Mouse (Mus musculus) cerebellum, adult 11-12 months (tissue): ENCODE measurements at regions not wholly inside any gene's neighbourhood (a gene's known extent, or its start where the extent isn't known, plus 50 kb on each side); places are given as distances from the start of the nearest gene placed in this dataset.

Experiments used
- DNase-seq: peaks from one replicate; pipeline ENCODE4 v3.0.0; 2022

DNA sequence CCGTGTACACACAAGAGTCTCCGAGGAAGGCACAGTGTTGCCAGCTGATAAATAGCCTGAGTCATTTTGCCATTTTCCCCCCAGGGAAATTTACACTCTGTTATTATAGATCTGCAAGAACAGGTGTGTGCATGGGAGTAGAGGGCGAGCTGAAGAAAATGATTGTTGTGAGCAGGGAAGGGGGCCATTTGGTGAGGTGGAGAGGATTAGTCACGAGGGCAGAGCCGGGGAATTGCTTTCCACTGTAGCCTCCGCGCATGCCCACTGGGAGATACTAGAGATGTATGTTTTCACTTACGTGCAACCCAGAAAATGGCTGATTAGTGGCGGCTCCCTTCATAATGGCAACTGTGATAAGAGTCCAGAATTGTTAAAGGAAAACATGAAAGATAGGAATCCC lies 185.3 kb upstream of the Krr1 start:
- no peak for DNase-seq

DNA sequence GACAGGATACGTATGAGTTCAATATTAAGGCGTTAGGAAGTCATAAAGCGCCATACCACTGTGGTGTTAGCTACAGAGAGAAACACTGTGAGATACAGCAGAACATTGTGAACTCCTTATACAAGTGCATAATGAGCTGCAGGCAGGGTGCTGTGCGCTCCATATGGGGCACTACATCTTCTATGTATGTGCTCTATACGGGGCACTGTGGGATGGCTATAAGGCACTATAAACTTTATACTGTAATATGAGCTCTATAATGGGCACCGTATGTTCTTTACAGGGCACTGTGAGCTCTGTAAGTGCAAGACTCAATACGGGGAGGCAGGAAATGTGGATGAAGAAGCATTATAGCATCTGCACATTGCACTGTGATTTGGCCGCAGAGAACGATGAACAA lies 183.2 kb upstream of the Krr1 start:
- DNase-seq = no peak

DNA sequence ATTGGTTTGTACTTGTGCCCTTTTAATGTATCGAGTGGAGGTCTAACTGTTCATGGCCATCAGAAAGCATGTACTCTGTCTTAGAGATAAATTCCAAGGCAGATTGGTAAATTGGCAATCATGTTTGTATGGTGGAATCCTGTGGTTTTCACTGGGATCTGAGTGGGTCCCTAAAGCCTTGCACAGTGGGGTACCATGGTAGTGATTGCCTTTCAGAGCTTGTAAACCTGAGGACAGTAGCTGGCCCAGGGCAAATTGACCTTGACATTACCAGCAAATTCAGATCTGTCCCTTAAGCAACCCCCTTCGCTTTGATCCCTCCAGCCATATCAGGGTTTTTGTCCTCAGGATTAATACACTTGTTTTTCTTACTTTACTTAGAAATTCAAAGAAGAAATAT lies 181.6 kb upstream of the Krr1 start:
- DNase-seq = no peak

DNA sequence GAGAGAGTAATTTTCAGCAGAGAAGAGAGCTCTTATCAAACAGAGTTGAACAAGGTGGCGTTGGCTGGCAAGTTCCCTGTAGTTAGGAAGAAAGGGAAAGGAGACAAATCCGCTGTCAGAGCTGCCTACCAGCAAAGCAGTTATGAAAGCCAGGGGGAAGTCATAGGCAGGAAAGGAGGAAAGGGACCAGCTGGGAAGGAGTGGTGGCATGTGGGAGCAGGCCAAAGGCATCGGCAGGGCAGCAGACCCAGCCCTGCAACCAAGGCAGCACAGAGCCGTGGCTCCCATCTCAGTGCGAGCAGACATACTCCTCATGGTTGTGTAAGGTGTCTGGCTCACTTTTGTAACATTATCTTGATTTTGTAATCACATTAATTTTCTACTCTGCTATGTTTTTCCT lies 177.4 kb upstream of the Krr1 start:
- no peak for DNase-seq

DNA sequence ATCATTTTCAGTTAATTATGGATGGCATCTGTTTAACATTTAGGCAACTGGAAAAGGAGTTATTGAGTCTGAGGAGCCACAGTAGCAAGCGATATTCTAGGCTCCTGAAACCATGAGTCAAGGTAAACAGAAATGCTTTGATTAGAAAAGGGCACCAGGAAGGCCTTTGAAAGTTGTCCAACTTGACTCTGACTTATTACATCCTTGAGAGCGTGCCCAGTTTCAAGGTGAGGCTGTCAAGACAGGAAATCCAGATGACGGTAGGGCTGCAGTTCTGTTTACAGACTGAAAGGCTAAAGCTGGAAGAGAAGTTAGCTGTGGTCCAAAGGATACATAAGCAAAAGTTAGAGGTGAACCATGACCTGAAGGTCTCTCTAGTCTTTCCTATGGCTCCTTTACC lies 176.7 kb upstream of the Krr1 start:
- no peak for DNase-seq

DNA sequence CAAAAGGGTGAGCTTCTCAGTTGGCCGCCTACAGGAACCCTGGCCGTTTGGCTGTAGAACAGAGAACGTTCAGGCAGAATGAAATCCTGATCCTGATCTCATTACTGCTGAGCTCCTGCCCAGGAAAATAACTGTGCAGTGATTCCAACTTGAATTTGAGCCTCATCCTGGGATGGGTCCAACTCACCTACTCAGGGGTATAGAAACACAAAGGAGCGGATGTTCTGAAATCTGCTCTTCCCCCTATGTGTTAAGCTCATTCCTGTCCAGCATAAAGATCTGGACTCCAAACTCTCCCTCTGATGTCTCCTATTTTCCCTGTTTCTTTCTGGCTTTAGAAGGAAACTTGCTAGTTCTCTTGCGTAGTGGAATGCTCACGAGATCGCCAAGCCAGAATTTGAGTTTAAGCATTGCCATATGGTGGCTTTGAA lies 173.6 kb upstream of the Krr1 start:
- DNase-seq = no peak

DNA sequence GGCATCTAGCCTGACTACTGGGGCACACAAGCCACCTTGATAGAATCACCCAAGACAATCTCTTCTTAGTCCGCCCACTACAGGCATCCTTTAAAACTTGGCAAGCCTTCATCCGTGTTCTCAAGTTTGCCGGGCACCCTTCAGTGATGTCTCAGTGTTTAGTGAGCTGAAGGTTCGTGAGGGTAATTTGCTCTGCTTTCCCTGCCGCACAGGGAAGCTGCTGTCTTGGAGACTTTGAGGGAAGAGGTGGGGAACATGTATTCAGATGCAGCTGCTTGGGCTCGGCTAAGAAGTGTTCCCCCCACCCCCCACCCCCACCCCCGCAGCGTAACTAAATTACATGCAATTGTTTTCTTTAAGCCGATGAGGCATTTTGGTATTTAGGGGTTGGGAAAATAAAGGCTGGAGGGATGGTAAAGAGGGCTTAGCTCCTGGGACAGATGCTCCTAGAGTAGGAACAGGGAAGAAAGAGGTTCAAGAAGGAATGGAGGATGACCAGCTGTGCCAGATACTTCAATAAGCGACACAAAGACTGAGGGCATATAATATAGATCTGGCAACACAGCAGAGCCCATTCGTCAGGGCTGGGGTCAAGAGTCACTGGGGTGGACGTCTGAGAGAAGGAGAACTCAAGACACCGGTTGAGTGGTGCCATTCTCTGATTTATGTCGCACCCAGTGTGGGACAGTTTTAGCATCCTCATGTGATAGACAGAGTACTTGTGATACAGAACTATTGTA lies 172.4 kb upstream of the Krr1 start:
- DNase-seq = no peak

DNA sequence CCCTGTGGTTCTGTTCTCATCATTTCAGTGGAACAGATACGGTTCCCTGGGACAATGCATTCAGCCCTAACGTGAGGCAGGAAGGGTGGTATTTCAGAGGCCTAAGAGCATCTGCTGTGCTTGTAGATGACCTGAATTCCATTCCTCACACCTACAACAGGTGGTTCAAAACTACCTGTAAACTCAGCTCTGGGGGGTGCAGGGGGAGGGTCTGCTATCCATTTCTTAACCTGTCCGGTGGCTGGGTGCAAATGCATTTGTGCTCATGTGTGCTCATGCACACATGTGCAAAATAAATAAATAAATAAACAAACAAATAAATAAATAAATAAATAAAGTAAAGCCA lies 171.9 kb upstream of the Krr1 start:
- no peak for DNase-seq

DNA sequence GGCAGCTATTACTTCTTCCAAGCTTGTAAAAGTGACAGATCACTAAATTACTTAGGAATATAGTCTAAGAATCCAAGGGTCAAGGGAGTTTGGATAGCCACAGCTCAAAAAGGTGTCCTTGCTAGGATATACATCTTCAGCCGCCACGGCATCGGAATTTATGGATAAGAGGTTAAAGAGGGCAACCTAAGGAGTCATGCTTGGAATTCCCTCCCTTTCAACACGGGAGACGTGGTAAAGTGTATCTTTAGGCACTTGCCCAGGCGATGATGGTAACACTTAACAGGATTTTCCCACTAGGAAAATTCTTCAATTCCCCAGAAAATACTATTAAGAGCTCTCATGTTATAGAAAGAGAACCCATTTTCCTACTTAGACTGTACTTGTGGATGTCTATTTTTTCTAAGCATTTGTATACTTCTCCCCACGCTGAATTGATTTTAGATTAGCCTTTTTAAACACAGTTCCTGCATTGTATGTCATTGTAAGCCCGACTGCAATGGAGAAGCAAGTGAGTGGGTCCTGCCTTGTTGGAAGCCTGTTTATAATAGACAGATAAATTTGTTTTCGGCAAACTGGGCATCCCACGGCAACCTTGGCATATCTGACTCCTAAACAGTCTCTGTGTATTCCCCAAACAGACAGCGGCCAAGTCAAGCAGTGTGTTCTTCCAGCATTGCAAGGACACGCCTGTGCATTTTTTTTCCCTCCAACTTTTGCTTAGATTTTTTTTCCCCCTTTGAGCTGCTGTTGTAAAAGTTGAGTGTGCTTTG lies 171.3 kb upstream of the Krr1 start:
- DNase-seq = no peak

DNA sequence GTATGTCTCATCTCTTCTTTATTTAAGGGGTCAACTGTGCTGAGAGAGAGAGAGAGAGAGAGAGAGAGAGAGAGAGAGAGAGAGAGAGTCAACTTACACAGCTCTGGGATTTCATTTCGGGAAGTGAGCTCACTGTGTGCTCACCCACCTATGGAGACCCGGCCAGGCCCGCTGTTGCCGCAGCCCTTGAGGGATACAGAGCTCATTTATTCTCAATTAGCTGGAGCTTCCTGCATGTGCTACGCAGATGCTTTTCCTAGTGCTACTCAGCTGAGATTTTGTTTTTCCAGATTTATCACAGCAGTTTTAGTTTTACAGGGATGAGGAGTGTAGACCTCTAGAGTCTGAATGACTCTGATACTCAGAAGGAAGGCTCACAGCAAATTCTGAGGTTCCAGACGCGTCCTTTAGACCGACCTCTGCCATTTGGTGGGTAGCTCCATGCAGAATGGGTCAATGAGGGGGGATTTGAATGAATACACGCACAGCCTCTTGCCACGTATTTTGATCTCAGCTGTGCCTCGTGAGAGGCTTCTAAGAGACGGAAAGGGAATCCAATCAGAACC lies 170.6 kb upstream of the Krr1 start:
- no peak for DNase-seq

DNA sequence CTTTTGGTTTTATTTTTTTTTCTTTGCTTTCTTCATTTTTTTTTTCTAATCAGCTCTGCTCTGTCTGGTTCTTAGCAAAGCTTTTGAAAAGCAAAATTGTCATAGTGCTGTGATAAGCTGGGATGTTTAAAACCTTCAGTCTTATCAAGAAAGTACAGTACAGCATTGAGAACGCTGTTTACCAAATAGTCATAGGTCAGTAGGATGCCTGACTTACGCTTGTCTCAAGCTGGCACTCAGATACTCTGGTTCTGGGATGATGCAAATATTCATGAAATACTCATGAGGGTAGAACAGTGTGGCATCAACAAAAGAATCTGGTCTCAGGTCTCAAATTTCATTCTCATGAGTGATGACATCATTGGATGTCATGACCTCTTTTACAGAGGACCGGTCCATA lies 166.1 kb upstream of the Krr1 start:
- no peak for DNase-seq

DNA sequence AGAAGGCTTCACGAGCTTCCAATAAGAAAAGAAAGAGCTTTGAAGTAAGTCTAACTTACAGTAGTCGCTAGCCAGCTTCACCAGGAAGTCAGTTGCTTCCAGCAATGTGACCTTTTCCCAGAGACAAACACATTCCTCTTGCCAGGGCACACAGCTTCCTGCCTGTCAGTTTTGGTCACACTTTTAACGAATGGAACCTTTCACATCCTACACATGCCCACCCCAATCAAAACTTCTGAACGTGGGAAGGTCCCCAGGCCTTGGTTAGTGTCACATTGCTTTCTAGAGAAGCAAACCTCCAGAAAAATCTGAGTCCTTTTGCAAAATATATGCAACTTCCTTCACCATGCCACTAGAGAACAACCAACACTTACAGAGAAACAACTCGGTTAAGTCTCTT lies 165.5 kb upstream of the Krr1 start:
- no peak for DNase-seq

DNA sequence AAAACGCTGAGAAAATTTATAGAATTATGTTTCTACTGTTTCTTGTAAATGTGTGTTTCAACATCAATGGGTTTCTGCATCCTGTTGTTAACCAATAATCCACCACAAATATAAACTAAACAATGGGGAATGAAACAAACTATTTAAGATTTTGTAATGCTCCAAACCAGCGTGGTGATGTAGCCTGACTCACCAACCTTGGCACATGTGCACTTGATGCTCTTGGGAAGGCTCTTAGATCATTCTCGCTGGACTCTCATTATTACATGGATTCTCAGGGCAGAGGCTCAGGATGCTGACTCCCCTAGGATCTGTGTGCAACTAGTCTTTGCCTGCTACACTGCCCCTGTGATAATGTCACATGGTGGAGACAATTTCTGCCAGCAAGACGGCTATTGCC lies 158.7 kb upstream of the Krr1 start:
- no peak for DNase-seq

DNA sequence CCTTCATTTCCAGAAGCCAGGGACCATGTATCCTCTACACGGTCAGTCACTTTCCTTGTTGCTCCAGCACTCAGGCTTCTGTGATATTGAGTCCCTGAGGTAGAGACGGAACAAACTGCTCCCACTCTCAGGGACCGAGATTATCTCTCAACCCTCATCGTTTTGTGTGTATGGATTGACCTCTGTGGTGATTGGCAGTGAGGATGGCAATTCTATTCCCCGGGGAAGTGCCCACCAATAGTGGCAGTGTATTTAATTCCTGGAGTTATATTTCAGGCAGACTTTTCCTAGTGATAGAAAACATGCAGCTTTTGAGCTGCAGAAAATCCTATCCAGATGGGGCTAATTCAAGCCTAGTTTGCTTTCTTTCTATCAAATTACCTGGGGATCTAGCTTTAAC lies 157.8 kb upstream of the Krr1 start:
- DNase-seq = no peak

DNA sequence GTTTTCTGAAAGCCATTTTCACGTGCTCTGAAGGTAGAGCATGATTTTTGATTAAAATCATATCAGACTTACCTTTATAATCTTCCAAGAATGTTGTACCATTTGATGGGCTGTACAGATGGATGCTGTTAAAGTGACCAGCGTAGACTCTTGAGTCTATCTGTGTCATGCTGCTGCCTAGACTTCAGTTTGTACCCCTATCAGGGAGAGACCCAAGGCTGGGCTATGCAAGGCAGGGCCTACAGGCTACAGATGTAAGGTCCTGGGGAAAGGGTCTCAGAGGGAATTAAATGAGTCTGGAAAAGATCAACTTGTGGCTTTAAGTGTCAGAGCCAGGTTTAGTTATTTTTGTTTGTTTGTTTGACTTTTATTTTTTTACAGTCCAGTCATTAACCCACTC lies 157.3 kb upstream of the Krr1 start:
- DNase-seq = no peak

DNA sequence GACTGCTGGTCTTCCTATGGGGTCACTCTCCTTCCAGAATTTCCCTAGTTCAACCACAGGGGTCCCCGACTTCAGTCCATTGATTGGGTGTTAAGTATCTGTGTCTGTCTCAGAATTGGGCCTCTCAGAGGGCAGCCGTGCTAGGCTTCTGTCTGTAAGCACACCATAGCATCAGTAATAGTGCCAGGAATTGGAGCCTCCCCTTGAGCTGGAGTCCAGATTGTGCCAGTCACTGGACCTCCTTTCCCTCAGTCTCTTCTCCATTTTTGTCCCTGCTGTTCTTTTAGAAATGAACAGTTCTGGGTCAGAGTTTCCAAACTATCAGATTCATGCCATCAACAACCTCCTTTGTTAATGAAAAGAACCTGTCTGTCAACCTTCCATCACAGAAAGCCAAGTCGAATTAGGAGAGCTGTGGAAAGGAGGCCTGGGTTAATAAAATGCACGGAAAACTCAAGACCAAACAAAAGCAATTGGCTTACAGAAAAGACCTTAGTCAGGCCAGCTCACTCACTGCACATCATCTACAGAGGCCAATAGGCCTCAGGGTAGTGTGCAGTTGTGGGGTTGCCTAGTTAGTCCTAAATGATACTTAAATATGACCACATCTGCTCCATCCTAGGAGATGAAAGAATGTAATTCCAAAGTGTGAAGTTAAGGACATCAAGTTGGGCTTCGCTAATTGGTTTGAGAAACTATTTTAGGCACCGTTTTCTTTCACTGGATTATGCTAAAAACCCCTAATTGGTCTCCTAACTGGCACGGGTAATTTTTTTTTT lies 156.5 kb upstream of the Krr1 start:
- DNase-seq = no peak

DNA sequence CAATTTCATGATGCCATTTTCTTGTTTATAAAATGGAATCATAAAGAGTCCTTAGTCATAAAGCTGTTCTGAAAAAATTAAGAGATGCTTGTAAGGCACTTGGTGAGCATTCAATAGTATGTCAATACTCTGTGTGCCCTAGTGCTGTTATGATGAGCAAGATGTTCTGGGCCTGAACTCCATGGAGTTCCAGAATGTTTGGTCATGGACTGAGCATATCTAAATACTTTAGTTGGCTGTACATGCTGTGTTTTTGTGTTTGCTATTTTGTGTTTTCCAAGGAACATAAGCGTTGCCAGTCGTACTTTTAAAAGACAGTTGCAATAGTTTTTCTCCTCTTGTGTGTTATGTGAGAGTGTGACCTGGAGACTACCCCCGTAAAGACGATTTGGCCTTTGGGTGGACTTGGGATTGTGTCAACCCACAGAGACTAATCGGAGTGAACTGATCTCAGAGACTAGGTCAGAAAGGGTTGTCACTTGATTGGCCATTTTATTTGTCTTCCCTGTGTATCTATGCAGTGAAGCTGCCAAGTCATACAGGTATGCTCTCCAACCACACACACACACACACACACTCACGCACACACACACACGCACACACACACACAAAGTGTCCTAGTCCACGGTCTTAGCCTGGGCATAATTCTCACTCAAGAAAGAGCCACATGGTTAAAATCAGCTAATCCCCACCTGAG lies 152.6 kb upstream of the Krr1 start:
- no peak for DNase-seq

DNA sequence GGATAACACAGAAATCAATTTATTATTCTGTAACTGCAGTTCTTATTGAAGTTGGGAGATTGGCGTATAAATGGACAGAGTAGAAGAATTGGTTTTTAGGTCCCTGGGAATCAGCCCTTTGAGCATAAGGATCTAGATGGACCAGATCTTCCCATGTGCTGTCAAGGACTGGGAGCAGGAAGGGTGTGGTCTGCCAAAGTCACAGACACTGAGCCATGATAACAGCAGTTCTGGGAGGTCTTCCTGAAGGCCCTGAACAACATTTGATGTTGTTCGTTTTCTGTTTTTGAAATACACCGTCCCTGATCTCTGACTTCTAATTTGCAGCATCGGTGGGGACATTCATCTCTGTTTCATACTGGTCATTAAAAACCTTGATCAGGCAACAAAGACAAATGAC lies 147.6 kb upstream of the Krr1 start:
- DNase-seq = no peak

DNA sequence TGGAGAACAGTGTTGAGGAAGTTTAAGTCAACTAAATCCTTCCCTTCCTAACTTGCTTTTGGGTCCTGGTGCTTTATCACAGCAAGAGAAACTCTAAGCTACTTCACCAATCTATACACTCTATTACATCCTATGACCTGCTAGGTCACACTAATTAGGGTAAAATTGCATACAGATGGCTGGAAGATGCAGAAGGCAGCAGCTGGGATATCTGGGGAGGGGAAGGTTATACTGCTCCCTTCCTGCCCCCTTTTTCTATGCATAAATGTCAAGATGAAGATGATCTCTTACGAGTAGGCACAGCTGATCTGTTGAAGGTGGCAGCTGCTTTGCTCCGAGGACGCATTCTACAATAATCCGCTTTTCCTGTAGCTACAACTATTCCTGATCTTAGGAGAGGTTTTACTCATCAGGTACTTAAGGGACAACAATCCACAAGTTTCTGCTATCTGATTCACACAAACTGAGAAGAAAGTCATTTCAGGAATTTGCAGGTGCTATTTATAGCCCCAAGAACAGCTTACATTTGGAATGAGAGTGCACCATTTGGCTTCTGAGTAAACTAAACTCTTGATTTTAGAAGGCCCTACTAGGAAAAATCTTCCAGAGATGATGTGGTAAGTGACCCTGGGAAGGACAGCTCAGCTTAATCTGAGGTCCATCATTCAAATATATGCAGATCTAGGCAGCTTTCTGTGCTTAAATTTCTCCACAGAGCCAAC lies 146.3 kb upstream of the Krr1 start:
- no peak for DNase-seq

DNA sequence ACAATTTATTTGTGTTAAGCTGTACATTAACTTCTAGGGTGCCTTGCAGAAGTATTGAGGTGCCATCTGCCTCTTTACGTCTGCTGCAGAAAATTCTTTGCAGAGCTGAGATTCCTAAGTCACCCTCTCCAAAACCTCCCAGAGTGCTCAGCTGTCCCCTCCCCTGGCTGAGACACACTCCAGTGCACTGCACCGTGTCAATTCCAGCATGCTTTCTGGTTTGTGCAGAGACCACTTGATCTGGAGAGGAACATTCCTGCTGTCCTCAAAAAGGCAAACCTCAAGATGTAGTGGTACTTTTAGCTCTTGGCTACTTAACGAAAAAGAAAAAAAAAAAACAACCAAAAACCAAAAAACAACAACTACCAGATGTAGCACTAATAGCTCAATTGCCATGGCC lies 145.2 kb upstream of the Krr1 start:
- DNase-seq = no peak

DNA sequence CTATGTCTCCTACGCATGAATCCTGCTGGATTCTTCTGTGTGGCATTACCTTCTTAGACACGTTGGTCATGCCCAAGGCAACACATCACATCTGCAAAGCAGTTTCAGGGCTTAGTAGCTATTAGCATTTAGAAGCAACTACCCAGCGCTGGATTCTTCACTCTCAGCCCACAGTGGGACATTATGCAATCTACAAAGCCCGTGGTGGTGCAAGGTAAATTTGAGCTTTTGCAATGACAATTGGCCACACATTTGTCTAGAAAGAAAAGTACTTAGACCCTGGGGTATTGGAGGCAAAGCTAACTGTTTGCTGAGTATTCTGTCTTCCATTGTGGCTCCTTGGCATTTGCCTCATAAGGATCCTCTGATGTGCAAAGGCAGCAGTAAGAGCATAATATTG lies 144.5 kb upstream of the Krr1 start:
- no peak for DNase-seq

DNA sequence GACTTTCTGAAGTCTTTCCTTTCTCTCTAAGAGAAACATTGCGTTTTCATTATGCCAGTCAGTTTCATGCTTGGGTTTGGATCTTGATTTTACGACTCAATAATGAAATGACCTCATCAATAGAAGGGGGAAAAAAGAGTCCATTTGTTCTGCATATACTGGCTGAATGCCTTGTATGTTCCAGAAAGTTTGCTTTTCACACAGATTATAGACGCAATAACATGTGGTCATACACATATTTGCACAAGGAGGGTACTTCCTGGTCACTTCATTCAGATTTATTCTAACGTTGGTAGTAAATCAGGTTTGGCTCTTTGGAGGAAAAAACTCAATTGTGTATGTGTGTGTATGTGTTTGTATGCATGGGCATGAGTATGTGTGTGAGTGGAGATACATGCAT lies 143.9 kb upstream of the Krr1 start:
- DNase-seq = no peak
